Mouse (Mus musculus) ovary, postnatal 14 days (tissue): ENCODE results near the gene Pvalb.

Source experiments
- DNase-seq: peaks from one replicate; pipeline ENCODE4 v3.0.0; 2022; ENCODE audit warnings: low spot score

The Pvalb gene

DNA sequence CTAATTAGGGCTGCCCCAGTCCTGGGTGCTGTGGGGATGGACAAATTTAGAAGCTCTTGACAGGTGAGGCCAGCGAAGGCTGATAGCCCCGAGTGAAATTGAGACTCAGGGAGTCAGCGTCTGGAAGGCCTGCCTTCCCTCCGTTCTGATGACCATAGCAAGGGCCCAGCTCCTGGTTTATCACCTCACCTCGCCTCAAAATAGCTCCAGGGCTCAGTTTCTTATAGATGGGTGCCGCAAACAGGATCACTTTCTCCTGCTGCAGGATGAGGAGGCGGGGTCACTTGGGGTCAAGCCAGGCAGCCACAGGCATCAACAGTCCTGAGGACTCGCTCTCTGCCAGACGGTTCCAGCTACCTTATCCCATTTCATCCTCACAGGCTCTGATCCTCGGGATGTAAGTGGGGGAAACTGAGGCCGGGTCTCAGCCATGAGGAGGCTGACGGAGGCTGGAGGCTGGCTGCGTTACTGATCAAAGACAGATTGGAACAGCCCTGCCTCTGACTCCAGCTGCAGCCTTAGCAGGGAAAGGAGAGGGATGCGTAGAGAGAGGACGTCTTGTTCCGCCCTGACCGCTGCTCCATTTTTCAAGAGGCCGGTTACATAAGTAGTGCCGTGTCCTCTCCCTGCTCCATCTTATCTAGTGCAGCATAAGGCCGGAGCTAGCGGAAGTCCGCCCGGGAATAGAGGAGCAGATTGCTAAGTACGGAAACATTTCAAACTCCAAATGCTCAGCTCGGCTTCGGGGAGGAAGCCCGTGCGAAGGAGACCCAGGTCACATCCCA lies 10.9 kb downstream of the Pvalb start:
- no peak for DNase-seq

DNA sequence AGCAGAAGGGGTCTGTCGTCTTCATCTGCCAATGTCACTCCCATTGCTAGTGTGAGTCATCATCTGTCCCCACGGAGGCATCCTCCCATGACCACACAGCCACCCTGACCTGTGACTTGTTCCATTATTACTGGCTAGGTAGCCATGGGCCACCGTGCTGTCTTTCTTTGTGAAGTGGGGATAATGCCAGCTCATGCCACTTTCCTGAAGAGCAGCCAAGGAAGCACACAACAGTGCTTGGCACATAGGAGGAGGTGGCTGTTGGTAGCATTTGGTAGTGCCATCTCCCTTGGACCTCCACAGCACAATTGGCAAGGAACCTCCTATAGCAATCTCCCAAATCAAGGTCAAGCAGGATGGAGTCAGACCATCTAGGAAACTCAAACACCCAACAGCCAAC lies 11.9 kb downstream of the Pvalb start:
- DNase-seq = no peak

DNA sequence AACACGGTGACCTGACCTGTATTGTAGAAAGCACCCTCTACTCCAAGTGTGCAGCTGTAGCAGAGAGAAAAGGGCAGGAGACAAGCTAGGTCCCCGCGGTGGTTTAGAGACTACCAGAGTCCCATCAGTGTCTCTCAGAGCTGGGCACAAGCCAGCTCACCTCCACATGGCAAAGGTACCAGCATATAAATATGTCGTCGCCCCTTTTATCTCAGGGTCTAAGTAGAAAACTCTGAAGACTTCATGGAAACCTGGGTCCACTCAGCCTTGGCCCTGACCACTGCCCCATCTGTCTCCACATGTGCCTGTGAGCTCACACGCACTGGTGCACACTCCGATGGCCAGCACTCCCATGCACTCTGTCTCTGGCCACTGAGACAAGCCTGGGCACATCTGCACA lies 16.6 kb downstream of the Pvalb start:
- no peak for DNase-seq

DNA sequence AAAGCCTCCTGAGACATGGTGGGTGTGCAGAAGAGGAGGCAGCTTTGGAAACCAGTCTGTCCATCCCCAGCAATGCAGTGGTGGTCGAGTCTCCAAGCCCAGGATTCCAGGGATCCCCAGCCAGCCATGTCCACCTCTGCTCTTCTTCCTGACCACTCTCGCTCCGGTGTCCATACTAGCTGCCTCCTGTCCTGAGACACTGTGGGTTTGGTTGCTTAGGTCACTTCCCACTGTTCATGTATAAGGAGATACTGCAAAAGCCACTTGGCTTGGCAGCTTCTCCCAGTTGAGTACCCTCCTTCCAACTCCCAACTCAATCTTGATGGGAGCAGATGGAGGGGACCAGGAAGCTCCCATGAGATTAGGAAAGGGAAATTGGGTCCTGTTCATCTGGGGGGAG lies 17.7 kb downstream of the Pvalb start:
- DNase-seq = no peak

DNA sequence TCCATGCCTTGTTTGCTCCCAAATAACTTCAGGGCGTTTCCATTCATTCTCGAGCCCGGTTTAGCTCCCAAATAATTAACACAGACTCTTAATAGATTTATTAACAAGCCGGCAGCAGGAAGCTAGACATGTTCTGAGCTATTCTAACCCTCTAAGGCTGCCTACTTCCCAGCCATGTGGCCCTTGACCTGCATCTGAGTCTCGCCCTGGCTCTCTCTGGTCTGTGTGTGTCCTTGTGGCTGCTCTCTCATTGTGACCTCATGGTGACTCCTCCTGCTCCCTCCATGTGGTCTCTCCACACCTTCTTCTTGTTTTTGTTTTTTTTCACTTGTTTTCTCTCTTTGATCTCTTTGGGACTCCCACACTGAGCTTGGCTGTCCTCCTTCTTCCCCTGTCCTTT lies 19.3 kb downstream of the Pvalb start:
- DNase-seq = no peak

DNA sequence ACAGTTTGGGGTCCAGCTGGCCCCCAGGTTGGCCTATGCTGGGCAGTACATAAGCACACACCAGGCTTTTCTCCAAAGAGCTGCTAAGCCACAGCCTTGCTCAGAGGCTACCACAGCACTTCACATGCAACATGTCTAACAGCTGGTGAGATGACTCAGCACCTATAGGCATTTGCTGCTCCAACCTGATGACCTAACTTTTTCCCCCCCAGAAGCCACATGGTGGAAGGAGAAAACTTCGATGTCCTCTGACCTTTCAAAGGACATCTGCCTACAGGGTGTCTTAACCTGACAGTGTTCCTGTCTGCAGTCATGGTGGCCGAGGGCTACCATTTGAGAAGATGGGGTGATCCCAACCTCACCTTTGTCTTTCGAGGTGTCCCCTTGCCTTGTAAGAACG lies 20.6 kb downstream of the Pvalb start:
- DNase-seq = no peak

DNA sequence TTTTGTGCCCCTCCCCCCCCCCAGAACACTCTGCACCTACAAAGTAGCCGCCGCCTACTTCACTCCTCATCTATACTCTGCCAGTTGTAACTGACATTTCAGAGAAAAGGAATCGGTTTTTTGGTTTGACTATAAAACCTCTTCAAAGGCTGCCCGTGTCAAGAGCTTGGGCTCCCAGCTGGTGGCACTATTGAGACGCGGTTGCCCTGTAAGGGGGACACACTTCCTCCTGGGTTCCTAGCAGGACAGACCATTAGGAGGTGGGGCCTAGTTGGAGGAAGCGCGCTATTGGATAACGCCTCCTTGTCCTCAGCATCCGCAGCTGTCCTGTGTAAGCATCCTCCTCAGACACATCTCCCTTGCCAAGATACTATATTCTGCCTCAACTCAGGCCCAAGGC lies 21.3 kb downstream of the Pvalb start:
- no peak for DNase-seq

DNA sequence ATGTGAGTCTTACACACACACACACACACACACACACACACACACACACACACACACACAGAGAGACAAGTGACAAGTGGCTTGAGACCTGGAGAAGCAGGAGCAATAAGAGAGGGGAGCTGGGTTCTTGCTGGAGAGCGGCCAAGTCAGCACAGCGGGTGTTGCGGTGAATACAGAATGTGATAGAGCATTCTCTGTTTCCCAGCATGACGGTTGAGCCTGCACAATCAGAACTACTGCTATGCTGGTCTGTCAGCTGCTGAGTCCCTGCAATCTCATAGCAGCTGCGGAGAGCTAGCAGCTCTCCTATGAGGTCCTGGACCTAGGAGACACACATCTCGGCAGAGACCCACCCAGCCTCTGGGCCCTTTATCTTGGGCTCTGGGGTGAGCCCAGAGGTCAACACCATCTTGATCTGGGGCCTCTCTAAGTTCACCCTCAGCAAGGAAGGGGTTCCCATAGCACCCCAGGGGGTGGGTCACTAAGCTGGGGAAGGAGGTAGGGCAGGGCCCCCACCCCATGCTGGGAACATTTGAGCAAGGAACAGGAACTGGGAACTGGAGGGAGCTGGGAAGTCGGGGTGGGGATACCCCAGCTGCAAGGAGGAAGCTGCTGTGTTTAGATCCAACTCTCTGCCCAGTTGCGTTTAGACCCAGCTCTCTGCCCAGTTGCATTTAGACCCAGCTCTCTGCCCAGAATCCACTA lies 24.3 kb downstream of the Pvalb start:
- DNase-seq = no peak

DNA sequence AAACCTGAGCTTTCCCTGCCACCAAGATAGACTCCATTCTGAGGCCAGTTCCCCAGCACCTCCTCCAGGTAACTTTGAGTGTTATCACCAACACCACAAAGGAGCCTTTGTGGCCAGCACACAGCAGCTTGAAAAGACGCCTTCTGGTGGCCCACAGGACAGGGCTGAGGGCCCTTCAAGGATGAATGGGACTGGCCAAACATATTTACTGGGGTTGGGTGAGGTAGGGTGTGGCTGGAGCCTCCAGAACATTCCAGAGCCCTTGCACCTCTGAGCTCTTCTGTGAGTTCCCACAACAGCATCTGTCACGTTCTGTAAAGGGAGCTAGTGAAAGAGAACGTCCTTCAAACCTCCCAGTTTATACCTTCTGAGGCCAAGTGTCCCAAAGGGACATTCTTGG lies 26.4 kb downstream of the Pvalb start:
- DNase-seq = no peak

DNA sequence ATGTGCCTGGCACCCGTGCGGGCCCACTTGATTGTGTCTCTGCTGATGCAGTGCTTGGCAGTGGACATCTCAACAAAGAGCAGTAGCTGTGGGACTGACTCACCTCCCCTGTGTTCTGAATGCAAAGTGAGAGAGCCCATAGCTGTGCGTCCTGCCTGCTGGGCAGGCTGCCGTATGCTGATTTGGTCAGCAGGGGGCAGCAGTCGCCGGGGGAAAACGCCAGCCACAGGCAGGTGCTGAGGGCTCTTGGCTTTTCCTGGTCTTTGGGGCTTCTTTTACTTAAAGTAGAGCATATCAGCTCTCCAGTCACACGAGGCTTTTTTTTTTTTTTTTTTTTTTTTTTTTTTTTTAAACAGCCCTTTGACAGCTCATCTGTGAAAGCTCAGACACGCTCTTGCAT lies 27.8 kb downstream of the Pvalb start:
- peak; percentile 77 for DNase-seq

DNA sequence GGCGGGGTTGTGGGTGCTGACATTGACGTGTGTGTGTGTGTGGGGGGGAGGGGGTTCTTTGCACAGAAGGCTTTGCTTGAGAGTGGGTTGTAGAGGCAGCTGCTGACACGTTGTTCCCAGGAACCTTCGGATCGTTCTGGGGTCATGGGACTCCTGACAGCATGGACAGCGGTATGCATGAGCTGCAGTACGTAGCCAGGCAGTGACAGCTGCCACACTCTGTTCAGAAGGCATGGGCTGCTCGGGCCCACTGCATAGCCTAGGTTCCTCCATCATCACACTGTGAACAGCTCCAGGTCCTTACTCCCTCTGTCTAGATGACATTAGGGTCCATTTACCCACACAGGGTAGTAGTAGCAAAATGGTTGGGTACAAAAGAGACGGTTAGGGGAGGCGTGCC lies 28.9 kb downstream of the Pvalb start:
- DNase-seq = no peak

DNA sequence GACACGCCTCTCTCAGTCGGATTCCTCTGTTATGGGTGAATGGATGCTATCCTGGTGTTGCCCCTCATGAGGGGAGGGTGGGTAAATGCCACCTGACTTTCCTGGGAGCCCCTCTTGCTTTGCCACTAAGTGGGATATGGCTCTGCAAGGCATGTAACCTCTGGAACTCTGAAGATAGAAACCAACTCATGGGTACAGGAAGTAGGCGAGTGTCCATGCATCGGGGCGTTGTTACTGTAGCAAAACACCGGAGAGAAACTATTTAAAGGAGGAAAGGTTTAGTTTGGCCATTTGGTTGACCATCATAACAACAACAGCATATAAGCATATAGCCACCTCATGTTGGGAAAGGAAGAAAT lies 31.3 kb downstream of the Pvalb start:
- no peak for DNase-seq

DNA sequence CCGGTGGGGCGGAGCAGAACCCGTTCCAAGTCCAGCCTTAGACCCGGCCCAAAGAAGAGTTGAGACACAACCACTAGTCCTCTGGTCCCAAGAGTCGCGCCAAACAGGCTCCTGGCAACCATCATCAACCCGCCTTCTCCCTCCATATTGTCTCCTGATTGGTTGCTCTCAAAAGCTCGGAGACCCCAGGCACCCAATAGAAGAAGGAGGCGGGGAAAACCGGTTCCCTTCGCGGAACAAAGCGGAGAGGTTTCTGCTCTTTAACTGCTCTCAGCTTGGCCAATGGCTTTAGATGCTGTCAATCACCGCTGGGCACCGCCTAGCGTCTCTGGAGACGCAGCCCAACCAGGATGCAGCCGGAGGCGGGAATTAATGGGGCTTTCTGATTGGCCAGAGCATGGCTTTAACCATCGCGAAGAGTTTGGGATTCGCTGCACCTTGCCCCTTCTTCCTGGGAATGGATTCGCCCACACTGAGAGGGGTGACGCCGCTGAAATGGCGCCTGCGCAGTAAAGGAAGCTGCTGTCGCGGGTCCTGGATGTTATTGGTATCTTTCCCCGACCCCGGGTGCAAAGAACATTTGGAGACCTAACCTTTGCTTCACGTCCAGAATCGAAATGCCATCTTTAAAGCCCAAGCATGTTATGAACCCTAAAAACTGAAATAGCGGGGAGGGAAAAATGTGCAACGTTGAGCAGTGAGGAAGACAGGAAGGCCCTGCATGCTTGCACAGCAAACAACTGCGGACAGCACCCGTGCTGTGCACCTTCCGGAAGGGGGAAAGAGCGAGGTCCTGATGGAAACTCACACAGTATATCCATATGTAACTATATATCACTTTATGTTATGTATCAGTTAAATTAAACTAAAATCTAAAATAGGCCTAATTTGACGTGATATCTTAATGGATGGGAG lies 32.0 kb downstream of the Pvalb start, which contains the start of gene Ift27:
Gene Ift27, minus strand, starts transcription at position 136 of the 915 bp plus-strand sequence.
- DNase-seq = peak; percentile 88

DNA sequence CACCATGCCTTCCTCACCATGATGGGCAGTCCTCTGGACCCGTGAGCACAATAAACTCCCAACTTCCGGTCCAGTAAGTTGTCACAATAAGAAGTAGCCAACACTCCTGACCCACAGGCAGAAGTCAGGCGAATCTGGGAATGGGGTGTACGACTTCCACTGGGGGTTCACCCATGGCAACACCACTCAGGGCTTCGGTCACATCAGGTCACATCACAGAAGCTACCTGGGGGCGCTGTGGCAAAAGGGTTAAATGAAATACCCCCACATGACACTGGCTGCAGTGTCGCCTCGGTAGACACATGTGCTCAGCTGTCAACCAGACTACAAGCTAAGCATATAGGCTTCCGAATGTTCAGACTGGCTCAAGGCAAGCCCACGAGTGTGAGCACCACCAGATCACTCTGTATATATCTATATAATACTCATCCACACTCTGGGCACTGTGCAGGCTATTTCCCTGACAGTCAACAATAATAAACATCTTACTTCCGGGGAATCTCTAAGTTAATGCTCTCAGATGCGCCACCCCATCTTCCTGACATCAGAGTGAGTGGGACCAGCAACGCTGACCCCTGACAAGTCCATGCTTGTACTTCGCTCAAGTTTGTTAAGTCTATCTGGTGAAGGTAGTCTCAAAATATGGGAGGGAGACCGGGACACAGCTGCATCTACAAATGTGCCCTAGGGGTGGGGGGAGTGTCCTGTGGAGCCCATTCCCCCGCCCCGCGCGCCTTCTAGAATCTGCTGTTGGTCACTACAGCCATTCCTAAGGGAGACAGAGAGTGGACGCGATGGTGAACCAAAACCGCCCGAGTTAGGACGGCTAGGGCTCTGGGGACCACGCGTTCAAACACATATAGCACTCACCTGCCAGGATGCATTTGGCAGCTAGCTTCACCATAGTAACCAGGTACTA lies 33.0 kb downstream of the Pvalb start:
- DNase-seq = no peak

DNA sequence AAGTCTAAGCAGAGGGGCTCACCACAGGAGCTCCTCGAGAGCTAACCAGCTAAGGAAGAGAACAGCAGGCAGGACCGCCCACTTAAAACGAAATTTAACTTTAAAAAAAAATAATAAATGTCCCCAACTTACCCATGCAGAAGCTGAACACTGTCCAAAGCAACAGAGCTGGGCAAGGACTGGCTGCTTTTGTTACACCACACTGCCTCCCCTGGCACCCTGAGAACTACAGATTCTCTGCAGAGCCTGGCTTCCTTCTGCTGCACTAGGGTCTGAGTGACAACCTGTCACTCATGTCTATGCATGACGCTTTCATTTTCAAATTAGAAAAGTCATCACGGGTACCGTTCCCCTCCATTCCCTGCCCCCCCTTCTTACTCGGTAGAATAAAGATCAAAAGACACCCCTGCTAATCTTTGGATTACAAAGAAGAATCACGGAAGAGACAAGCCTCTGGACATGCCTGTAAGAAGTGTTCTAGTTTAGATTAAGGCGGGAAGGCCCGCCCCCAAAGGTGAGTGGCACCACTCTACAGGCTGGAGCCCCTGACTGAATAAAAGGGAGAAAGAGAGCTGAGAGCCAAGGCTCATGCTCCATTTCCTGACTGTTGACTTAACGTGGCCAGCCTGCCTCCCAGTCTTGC lies 33.8 kb downstream of the Pvalb start:
- DNase-seq = no peak

DNA sequence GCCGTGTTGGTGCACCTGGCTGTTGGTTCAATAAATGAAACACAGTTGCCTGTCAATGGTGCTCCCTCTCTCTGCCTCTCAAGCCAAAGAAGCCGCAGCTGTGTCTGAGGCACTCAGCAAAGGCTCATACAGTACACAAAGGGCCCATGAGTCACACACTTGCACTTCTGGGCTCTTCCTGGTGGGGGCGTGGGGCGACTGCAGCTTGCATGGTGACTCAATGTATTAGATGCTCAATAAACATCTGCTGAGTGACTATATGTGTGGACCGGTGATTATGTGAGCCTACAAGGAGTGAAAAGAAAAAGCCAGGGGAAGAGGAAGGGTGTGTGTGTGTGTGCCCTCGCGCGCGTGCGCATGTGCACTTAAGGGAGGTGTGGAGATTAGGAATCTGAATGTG lies 34.5 kb downstream of the Pvalb start:
- DNase-seq = no peak

DNA sequence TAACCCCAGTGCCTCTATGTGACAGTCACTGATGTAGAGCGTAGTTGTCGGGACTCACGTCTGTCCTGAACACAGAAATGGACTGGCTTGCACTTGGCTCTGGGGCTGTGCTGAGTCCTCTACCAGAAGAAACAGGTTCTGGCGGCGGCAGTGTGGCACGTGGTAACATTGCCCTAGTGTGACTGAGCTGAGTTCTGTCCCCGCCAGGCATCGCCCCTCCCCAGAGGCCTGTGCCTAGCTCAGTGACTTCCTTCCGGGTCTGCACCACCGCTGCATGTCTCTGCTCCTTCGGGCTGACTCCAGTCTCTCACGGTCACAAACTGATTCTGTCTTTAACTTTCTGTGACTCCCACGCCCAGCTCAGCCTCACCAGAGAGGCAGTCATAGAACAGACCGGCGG lies 35.5 kb downstream of the Pvalb start:
- DNase-seq = no peak

DNA sequence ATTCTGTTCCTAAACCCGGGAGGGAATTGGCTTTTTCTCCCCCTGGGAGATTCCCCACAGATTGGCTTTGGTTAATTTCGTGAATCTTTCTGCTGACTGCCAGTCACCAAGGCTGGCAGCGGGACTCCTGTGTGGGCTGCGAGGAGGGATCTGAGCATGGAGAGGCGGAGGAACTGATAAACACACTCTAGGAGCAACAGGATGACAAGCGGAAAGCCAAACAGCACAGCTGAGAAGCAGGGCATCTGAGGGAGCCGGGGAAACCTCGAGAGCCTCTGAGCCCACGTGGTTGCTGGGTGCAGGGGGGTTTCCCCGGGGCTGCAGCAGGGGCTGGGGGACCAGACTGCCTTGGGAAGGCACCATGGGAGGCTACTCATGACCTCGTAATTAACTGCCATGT lies 36.6 kb downstream of the Pvalb start:
- DNase-seq = no peak

DNA sequence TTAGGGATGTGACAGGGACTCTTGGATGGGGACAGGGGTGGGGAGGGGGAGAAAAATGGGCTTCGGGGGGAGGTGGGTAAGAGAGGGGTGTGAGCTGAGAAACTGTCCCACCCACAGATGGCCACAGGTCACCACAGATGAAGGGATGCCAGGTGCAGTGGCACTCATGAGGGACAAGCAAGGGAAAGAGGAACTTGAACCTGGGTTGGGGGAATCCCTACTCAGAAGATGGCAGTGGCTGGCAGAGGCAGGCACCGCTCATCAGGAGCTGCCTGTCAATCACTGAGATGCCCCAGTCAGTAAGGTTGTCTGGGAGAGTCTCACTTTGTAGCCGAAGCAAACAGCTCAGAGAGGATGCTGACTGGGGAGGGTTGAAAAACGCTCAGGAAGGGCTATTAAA lies 40.9 kb downstream of the Pvalb start:
- DNase-seq = no peak

DNA sequence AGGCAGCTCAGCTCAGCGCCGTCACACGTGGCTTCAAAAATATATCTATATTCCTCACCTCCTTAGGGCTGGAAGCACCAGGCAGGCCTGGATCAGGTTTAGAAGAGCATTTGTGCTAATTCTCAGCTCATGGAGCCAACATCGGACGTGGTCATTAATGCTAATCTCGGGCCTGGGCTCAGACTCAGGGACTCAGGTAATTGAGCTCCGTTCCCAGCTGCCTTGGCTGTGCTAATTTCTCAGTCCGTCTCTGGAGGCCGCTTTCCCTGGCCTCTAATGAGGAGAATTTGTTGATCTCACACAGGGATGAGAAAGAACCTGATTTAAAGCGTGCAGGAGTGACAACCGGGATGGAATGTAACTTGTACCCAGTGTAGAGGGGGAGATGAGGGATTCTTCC lies 41.7 kb downstream of the Pvalb start:
- no peak for DNase-seq

DNA sequence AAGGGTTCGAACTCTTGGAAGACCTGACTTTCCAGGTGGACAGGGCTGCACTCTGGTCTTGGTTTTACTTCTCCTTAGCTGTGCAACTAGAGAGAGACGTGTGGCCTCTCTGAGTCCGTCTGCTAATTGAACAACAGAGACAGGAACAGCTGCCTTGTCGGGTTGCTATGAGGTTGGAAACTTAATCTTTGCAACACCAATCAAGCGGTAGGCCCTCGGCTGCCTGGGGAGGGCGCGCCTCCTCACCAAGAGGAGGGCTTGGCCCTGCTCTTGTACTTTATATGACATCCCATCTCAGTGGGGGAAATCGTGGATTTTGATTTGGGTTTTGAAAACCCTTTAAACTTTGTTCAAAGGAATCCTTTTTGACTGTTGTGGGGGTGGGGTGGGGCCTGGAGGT lies 44.3 kb downstream of the Pvalb start:
- DNase-seq = no peak
